Mouse (Mus musculus) gastrocnemius, postnatal 36 days (tissue): Measurements from ENCODE around the gene Rimbp2. TPM values are rescaled to one million over a fixed set of nuclear protein-coding genes. Genes with fewer than 3 reads are reported as not detected.
"Not testable (repeated sequence)": the region's sequence is repeated elsewhere in the genome, so short reads cannot be mapped to it uniquely, and the experiment has no call there.

Experiments used
- DNase-seq, 2 experiments: peaks; one replicate each; pipeline ENCODE4 v3.0.0; 2022
- intact Hi-C: fragments of 180-260 bp; cut with DNase I; formaldehyde crosslinking; loops from one replicate; pipeline ENCODE4 v1.15.1; 2025
- total RNA-seq, 2 experiments: library from RNA; stranded (reverse); gene quantifications; 2 replicates each; pipeline ENCODE4 v1.2.3; 2021

Rimbp2 gene
- total RNA-seq, 2 experiments from 2014 or later = not detected

- intact Hi-C loops = no loop called here
- no peak for DNase-seq
Observed at GRCm38 (mm10) chr5:128776386-128776785, 176.9 kb downstream of the Rimbp2 start.

GRCm38 (mm10) chr5:128769026-128769631, 184.2 kb downstream of the Rimbp2 start:
- intact Hi-C loops = no loop called here
- no peak for DNase-seq

GRCm38 (mm10) chr5:128761118-128761517, 192.2 kb downstream of the Rimbp2 start:
- DNase-seq = no peak
- intact Hi-C loops = no loop called here

DNA sequence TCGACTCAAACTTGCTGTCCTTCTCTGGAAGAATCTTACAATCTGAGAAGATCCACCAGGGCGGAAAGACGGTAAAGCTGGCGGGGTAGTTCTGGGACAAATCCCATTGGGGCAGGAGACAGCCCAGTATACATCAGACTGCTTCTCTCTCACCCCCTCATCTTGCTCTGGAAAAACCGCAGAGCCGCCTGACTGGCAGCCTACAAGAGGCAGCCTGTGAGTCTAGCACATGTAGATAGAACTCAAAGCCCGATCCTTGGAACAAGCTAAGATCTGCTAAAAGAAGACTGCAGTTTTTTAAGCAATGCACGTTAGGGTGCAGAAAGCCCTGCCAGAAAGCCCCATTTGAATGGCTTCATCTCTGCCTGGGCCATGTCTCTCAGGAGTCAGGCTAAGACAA, 207.0 kb downstream of the Rimbp2 start:
- intact Hi-C loops = no loop called here
- peak in 1 of 2 experiments; percentile 6 for DNase-seq

GRCm38 (mm10) chr5:128745206-128745605, 208.1 kb downstream of the Rimbp2 start:
- peak in 1 of 2 experiments; percentile 5 for DNase-seq
- intact Hi-C loops = no loop called here

DNA sequence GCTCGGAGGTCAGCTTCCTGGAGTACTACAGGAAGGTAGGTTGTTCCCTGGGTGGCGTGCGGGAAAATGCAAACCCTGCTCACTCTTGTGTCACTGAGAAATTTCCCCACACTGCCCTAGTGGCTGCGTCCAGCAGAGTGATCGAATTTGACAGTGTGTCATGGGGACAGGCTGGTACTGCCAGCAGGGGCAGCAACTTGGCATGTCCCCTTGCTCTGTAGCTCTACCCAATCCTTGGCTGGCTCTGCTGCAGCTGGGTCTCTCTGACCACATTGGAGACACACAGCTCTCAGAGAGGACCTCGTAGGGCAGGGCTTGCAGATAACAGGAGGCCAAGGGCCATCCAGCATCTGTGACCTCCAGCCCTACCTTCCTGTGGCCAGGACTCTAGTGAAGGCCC, 208.9 kb downstream of the Rimbp2 start:
- no peak for DNase-seq
- intact Hi-C loops = no loop called here

- DNase-seq = no peak
- intact Hi-C loops = no loop called here
Observed at GRCm38 (mm10) chr5:128739838-128740171, 213.5 kb downstream of the Rimbp2 start.

DNA sequence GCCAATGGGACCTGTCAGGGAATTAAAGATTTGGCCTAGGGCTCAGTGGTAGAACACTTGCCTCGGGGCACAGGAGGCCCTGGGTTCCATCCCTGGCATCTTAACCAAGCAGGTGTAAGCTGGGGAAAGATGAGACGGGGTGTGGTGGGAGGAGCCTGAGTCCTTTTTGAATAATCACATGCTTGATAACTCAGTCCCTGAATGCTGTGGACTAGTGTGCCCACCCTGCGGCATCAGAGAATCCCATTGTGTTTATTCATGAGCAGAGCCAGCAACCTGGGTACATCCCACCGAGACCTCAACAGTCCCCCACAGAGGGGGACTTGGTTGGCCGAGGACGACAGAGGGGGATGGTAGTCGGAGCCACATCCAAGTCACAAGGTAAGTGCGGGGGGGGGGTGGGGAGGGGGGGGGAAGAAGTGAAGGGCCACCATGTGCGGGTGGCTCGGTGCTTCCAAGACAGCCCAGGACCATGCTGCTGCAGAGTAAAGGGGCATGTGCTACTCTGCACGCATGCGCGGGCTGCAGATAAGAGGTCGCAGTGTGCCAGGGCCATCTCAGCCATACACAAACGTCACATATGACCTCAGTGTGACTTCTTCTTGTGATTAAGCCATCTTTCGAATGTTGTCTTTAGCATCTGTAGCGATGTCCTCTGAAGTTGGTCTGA, 214.0 kb downstream of the Rimbp2 start:
- intact Hi-C loops = no loop called here
- no peak for DNase-seq

- no peak for DNase-seq
- intact Hi-C loops = loop anchor here (2.0 kb wide), 1 partner anchor 213 kb away; no protein-coding TSS in a partner anchor
Observed at GRCm38 (mm10) chr5:128735921-128736320, 217.4 kb downstream of the Rimbp2 start.

DNA sequence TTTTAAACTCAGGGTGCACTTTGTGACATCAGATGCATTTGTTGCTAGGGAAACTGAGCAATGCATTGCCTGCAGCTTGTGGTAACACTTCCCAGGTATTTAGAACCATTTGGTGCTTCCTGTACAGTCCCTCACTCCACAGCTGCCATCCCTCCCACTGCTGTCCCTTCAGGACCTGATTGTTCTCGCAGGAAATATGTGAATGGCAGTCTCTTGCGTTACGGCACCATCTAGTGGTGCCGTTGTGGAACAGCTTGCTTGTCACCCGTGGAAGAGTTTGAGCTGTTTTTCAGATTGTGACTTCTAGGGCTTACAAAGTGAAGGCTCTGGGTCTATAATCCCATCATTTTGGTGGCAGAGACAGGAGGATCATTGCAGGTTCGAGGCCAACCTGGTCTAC, 219.3 kb downstream of the Rimbp2 start:
- intact Hi-C loops = no loop called here
- no peak for DNase-seq

DNA sequence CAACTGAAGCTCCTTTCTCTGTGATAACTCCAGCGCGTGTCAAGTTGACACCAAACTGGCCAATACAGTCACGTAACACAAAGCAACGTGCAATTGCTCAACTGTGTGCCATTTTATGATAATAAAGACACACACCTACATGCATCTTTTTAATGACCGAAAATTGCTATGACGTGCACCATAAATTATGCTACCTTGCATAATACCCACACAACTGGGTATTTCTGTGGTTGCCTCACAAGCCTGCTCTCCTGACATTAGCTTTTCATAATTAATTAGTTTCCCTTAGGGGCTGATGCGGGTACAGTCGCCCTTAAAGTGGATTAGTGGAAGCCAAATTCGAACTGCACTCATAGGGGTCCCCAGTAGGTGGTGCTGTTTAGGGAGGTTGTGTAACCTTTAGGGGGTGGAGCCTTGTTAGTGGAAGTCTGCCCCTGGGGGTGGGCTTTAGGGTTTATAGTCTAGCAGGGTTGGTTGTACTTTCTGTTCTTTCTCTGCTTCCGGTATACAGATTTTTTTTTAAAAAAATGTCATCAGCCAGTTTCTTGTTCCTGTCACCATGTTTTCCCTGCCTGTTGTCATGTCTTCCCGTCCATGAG, 220.8 kb downstream of the Rimbp2 start:
- intact Hi-C loops = no loop called here
- no peak for DNase-seq

DNA sequence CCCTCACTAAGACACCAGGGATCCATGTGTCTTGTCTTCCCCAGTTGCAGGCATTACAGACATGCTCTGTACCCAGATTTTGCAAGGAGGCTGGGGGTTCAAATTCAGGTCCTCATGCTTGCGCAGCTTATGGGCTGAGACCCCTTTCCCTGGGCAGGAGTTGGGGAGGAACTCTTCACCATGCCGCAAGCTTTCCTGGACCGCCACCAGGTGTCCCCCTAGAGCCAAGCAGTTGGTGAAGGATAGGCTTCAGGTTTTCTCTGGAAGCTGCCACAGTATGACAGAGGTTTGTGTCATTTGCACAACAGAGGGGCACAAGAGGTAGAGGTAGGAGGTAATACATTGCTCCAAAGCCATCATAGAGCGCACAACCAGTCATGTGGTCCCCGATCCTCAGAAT, 222.7 kb downstream of the Rimbp2 start:
- intact Hi-C loops = no loop called here
- DNase-seq = no peak

DNA sequence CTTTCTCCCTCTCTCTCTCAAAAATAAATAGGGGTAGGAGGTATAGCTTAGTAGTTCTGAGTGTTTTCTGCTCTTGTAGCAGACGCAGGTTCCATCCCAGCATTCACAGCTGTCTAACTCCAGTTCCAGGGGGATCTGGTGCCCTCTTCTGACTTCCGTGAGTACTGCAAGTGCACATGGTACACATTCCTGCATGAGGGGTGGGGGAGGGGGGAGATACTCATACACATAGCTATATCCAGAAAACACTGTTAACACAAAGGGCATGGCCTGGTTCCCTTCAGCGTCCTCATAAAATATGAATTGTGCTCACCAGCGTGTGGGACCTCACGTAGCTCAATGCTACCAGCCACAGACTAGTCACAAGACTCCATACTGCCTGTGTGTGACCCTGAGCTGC, 223.9 kb downstream of the Rimbp2 start:
- DNase-seq = no peak
- intact Hi-C loops = no loop called here

DNA sequence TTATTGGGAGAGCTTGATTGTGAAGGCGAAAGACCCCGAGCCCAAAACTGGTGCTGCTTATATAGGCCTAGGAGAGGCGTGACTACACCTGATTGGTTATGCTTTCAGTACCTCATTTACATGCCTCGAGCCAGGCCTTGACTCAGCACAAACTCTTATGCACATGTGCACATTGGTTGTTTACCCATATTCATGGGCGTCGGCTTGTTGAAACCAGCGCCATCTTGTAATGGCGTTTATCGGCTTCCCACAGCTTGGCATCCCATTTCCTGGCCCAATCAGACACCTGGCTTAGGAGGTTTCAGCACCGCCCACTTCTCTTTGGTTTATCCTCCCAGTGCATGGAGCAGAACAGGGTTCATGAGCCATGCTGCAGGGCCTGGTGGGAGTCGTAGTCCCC, 232.8 kb downstream of the Rimbp2 start:
- intact Hi-C loops, DNase-seq: not testable (repeated sequence)

DNA sequence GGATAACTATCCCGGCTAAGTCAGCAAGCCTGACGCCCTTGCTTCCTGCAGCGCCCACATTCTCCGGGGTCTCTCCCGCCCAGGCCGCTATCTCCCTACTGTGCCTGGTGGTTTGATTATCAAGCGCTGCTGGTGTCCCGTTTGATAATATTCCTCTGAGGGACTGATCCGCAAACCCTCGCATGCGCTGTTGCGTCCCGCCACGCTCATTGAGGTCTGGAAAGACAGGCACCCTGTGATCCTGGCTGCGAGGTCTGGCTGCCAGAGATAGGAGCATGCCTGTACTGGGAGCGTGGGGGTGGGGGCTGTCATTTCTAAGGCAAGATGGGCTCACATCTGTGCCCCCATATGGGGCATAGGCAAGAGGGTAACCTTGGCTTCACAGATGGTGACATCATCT, 238.1 kb downstream of the Rimbp2 start:
- DNase-seq = no peak

GRCm38 (mm10) chr5:128711847-128712246, 241.4 kb downstream of the Rimbp2 start:
- no peak for DNase-seq
- intact Hi-C loops = no loop called here

More for the DNA sequence above, 238.1 kb downstream of the Rimbp2 start:
- intact Hi-C loops = no loop called here

DNA sequence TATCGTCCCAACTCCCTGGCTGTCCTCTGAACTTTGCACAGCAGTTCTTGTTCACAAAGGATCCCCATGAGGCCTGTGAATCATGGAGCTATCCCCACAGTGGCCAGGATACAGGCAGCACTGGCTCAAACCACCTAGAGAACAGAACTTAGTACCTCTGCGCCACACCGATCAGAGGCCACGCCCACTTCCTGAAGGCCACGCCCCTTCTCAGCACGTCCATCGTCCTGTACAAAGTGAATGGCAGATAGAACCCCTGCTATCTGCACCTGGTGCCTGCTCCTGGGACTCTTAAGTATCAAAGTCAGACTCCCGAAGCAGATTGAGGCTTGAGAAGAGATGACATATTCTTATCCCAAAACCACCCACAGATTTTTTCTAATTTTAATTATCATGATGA, 242.7 kb downstream of the Rimbp2 start:
- no peak for DNase-seq
- intact Hi-C loops = no loop called here

- intact Hi-C loops = no loop called here
- DNase-seq = no peak
Observed at GRCm38 (mm10) chr5:128708929-128709328, 244.4 kb downstream of the Rimbp2 start.
